Mouse (Mus musculus) regulatory T cell (primary cell): ENCODE data around the gene Abhd13.

ENCODE experiments used
- in situ Hi-C: fragments of 300-600 bp; cut with MboI, MseI; formaldehyde crosslinking; loops from one replicate; pipeline ENCODE4 v1.15.1; 2025; ENCODE audit warnings: high pct_unique_total_duplicates

Gene Abhd13

DNA sequence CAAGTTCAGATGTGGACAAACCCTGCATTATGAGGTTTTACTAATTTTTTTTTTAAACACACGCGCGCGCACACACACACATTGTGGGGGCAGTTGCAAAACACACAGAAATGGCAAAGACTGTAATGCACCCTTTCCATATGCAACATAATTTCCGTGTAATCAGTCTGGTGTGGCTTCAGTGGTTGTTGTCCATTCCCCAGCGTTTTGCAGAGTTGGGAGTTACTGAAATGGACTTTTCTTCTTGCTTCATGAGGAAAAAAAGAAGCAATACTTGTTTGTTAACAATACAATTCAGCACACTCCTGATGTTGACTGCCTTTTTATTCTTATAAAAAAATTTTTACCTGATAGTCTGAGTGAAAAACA is 30.1 kb downstream of the Abhd13 start:
- in situ Hi-C loops: no loop called here

- in situ Hi-C loops: no loop called here
Observed at GRCm38 (mm10) chr8:10016252-10016651, 38.7 kb downstream of the Abhd13 start.

DNA sequence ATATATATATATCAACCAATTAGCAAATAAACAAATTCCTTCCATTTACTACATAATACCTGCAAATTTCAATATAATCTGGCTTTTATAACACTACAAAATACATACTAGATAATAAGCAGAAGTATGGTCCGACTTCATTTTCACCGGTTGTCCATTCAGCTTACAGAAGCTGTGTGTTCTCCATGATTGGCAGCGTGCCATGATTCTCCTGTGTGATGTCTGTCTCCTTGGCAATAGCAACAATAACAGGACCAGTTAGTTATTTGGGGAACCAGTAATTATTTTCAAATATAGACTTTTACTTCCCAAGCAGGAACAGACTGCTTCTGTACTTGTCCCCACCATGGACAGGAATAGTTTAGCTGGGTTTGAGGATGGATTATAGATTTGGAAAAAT is 39.7 kb downstream of the Abhd13 start:
- in situ Hi-C loops: no loop called here

DNA sequence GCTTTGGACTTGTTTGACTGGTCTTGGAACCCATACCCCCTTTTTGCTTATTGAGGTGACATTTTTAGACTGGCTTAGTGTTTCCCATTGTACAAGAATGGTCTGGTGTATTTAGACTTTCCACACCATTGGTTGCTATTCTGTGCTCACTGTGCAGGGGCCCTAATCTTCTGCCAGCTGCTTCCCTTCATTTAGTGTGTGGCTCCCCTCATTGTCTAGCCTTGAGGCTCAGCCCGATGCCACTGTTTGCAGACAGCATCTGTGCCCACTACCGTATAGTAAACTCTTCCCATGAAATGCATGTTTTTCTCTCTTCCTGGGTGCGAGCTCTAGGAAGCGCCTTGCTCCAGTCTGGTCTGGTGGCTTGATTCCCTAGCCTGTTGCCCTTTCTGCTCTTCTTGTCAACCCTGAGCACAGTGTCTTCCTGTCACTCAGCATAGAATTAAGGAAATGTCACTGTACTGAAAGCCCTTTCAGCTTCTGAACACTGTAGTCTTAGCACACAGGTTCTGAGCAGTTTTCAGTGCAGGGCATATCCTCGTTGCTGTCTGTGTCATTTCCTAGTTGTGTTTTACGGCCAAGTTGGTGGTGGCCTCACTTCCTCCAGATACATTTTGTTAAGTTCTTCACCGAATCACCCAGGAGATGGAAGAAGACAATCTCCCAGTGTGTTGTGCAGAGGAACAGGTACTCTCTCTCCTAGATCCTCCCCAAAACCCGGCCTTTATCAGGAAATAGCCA is 53.0 kb downstream of the Abhd13 start:
- in situ Hi-C loops: no loop called here

- in situ Hi-C loops: no loop called here
Observed at GRCm38 (mm10) chr8:10031177-10031576, 53.7 kb downstream of the Abhd13 start.

GRCm38 (mm10) chr8:10040866-10041265 is 63.4 kb downstream of the Abhd13 start:
- in situ Hi-C loops: no loop called here
